Mouse (Mus musculus): ENCODE measurements around the gene Gm6525.

Gm6525 gene

DNA sequence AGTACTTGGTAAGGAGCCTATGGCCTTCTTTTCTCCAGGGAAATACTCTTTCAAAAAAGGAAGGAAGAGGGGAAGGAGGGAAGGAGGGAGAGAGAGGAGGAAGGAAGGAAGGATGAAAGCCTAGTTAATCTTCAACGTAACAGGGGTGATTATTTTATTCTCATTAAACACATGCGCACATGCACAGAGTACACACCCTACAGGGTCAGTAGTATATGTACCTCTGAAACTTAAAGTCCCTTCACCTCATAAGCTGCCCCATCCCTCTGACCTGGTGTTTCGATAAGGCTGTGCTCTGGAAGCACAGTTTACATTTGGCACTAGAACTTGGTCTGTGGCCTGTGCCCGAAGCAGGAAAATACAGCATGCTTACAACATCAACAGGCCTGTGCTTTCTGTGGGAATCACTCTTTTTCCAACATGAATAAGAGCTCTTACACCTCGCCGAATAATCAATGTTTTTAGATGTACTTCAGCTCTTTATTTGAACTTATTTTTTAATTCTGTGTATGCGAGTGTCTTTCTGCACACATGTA is 37.5 kb downstream of the Gm6525 start:
- no peak for DNase-seq (ENCODE audit: low read depth, low spot score)

DNA sequence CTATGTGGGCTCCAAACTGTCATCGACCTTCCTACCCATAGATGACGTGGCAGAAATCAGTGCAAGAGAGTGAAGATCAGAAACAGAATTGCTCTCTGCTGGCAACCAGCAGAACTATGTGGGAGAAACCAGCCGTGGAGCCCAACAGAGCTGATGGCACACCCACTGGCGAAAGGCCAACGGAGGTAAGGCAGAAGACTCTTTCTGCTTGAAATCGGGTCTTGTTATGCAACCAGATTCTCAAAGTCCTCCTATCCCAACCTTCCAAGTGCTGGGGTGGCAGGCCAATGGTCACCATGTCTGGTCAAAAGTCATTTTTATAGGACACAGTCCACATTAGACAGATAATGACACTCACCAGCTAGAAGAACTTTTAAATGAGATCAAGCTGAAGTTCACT is 40.6 kb downstream of the Gm6525 start:
- DNase-seq (ENCODE audit: low read depth, low spot score) = no peak

DNA sequence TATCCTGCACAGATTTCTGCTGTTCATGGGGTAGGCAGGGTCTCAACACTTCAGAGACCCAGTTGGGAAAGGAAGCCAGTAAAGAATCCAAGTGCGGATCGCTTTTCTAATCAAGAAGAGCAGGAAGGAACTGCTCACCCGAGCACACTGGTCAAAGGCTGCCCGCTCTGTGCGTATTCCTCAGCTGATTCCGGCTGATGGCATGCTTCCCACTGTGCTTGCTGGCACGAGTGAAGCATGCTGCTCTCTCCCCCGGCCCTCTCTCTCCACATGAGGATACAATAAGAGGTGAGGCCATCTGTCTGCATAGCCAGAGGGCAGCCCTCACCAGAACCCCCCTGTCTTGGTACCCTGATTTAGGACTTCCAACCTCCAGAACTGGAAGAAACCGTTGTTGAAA is 41.3 kb downstream of the Gm6525 start:
- no peak for DNase-seq (ENCODE audit: low read depth, low spot score)

DNA sequence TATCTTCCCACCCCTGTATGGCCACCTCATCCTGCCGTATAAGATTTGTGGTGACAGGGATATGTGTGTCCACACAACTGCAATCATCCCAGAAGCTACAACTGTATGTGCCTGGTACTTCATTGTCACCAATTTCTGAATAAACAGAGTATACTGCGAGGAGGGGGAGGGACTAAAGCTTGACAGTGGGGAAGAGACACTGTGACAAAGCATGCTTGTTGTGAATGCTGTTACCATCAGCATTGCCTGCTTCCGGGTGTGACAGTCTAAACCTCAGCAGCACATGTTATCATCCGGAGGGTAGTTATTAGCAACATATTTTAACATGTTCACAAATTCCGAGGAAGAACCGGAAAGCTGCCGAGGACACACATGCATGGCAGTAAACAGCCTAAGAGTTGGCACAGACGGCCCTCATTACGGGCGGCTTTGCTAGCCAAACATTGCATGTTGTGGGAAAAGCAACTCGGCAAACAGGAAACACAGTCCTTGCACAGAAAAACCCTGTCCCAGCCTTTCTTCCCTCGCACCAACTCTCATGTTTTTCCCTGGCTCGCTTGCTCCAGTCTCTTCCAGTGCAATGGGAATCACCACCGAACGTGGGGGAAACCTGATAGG is 41.9 kb downstream of the Gm6525 start:
- DNase-seq (ENCODE audit: low read depth, low spot score) = no peak

DNA sequence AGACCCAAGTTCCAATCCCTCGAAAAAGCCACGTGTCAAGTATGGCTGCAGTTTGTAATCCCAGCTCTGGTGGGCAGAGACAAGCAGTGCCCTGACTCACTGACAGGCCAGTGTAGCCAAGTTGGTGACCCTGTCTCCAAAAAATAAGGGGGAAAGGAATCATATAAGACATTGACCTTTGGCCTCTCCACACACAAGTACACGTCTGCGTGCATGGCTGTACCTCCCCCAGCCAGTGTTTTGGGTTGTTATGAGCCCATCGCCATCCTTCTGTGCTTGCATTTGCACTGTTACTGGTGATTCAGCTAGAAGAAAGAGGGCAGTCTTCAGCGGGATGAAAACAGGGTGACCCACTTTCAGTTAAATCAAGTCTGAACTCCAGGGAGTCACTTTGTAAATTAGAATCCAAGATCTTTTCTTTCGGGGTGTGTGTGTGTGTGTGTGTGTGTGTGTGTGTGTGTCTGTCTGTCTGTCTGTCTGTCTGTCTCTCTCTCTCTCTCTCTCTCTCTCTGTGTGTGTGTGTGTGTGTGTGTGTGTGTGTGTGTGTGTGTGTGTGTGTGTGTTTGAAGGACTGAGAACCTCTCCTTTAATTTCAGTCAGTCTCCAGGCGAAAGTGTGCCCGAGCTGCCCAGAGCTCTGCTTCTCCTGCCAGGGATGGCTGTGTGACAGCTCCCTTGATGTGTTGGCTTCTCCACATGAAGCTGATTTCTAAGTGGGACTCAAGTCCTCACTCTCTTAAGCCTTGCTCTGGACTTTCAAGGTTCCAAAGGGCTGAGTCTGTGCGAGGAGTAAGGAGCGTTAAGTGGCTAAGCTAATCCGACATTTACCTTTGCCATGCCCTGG is 43.4 kb downstream of the Gm6525 start:
- DNase-seq (ENCODE audit: low read depth, low spot score) = no peak

DNA sequence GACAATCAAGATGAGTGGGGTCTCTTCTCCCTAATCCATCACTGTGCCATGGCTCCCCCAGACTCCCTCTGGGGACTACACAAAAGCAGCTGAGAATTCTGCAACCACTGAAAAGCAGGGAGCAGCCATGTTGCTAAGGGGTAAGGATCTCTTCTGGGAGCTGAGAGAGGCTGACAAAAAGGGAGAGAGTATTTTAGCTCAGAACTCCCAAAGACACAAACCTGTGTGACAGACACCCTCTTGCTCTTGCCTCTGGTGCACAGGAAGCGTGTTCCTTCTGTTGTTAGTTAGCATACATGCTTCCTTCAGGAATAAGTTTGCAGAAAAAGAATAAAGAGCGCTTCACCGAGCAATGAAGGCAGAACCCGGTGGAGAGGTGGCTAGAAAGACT is 44.1 kb downstream of the Gm6525 start:
- no peak for DNase-seq (ENCODE audit: low read depth, low spot score)

DNA sequence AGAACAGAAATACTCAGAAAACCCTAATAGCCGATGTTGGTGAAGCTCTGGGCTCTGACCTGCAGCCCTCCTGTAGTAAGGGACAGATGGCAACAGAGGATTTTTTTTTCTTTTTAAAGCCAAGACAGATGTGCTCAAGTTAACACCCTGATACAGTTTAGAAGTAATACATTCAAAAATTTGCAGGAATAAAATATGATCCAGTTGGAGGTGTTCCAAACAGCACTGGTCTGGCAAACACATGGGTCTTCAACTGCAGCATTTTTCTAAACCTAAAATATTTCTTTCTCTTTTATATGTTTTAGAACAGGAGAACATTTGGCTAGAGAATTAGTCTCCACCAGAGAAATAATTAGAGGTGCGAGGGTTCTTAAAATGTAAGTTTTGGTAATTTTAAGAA is 44.6 kb downstream of the Gm6525 start:
- DNase-seq (ENCODE audit: low read depth, low spot score) = no peak

DNA sequence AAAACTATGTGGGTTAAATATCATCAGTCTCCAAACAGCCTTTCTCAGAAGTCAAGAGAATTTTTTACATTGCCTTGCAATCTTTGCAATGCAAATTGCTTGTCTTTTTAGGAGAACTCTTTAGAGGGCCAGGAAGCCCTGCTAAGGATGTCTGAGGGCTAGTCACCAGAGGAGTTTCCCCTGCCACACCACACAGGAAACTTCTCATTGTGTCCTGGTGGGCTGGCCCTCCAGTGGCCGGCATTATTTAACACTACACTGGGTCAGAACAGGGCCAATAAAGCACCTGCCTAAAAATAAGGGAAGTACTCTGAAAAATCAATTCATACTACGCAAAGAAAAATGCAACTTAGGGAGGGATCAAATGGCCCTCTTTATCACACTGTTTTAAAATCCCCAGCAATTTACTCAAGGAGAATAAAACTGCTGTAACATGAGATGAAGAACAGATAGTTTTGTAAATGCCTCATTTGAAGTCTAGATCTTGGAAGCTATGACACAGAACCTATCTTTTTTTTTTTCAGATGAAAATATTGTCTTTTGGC is 45.3 kb downstream of the Gm6525 start:
- DNase-seq (ENCODE audit: low read depth, low spot score) = no peak

DNA sequence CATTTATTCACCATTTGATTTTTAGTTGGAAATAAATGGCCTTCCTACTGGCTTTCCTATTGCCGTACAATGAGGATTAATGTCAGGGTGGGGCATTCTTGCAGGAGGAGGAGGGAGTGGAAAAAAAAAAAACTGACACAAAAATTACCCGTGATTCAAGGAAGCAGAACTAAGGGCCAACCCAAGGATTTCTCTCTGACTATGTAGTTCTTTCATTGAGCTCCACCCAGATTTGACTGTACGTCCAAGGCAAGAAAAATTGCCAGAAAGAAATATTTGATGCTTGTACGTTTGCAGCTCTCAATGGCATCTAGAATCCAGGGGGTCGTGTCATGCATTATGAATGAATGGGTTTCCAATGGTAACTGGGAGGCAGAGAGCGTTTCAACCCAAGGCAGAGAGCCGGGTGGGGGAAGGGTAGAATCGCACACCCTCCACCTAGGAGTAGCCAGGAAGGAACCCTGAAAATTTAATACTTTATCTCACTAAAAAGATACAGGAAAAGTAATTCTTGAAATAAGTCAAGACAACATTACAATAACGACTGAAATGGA is 45.9 kb downstream of the Gm6525 start:
- DNase-seq (ENCODE audit: low read depth, low spot score) = no peak

DNA sequence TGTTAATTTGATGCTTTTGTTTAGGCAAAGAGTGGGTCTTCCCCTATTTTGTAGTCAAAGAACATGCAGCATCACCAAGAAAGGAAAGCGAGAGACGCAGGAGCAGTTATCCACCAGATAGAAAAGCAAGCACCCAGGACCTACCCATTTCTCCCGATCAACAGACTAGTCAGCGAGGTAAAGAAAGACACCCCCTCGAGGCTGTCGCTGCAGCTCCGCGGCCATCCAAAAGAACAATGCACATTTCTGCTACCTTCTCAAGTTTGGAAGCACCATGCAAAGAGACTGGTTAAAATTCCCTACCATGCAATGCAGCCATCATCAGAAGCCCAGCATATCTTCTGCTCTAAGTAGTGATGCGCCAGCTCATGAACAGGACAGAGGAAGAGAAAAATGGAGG is 46.4 kb downstream of the Gm6525 start:
- no peak for DNase-seq (ENCODE audit: low read depth, low spot score)

DNA sequence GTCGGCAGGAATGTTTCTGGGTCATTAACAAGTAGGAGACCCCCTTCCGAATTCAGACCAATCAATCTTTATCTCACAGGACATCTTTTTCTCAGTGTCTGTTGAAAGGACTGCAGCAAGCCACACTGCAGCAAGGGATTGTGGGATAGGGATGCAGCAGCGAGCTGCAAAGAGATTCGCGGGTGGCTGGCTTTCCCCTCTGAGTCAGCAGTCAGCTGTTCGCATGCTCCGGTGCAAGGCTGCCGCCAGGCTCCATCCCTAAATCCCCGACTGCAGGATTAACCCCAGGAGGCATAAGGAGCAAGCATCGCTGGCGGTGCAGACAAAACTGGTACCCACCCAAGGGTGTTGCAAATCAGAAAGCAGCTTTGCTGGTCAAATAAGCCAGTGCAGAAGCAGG is 46.8 kb downstream of the Gm6525 start:
- DNase-seq (ENCODE audit: low read depth, low spot score) = no peak

All from embryo, embryonic 11.5 days (tissue).